Mouse (Mus musculus): Measurements from ENCODE around the gene Pfn1. TPM values are rescaled to one million over a fixed set of nuclear protein-coding genes. Genes with fewer than 3 reads are reported as not detected.

Pfn1 gene
- polyA plus RNA-seq, 1 experiment, result 2,636 TPM

DNA sequence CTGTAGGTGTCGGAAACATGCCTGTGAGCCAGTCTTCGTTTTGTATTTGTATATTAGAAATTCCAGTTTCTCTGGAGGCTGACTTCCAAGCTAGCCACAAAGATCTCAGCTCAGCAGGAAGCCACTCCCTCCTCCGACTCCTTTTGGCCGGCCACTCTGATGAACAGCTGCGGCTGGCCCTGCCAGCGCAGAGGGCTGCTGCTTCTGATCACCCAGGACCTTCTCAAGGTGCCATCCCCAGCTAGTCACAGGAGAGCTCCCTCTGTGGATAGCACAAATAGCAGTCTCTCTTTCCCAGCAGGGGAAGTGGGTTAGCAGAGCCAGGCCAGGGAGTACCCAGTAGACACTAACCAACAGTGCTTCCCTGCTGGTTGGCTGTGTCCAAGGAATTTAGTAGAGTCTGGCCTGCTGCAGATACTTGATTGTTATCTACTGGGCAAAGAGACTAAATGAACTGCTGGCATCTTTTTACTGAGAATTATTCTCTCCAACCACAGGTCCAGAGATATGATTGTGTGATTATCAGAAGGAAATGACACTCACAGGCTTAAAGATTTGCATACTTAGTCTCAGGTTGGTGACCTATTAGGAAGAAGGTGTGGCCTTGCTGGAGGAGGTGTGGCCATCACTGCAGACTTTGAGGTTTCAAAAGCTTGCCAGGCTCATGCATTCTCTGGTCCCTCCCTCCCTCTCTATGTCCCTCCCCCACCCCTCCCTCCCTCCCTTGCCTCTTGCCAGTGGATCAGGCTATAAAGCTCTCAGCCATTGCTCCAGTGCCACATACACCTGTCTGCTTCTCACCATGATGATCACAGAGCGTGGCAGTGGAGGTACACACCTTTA, 32.3 kb downstream of the Pfn1 start:
- H3K36me3 ChIP-seq (ENCODE audit: control insufficient read depth, insufficient read depth), result no peaks in the 10 kb centered on the region
- H3K4me3 ChIP-seq, result no peak overlapping the region
- TF ChIP-seq POLR2A (IDR thresholded peaks at IDR 0.05; ENCODE audit: insufficient read length, low read depth) (peak; percentile 27), TCF3 (IDR thresholded peaks at IDR 0.05; ENCODE audit: insufficient read length, low read depth) (no peak), E2F4 (IDR thresholded peaks at IDR 0.05; ENCODE audit: insufficient read depth) (no peak), POLR2AphosphoS2 (IDR thresholded peaks at IDR 0.05; ENCODE audit: insufficient read length, low read depth) (no peak), SRF (IDR thresholded peaks at IDR 0.05; ENCODE audit: control insufficient read depth, insufficient read length, low read depth) (no peak), MYOG (IDR thresholded peaks at IDR 0.05; ENCODE audit: control insufficient read depth in 1 of 3, insufficient read depth in 1 of 3, insufficient read length in 2 of 3, low read depth in 2 of 3) (peak; percentile 67 to 95 (median 94)), REST (IDR thresholded peaks at IDR 0.05; ENCODE audit: insufficient read depth, insufficient read length) (no peak), MYOD1 (IDR thresholded peaks at IDR 0.05; ENCODE audit: control insufficient read depth in 1 of 3, insufficient read length in 2 of 3, low read depth in 2 of 3) (peak in 2 of 3 experiments; percentile 84 to 94), USF1 (IDR thresholded peaks at IDR 0.05; ENCODE audit: low read depth) (no peak), MAX (IDR thresholded peaks at IDR 0.05; ENCODE audit: low read depth) (no peak), TCF12 (IDR thresholded peaks at IDR 0.05; ENCODE audit: insufficient read depth, poor library complexity, severe bottlenecking) (peak; percentile 18)
- peak overlapping the region; percentile 62 for H3K4me2 ChIP-seq (ENCODE audit: low read depth)
- H3ac ChIP-seq (ENCODE audit: control insufficient read depth, insufficient read length), result no peak overlapping the region
- no peaks in the 10 kb centered on the region for H3K79me2 ChIP-seq (ENCODE audit: control insufficient read depth, insufficient read depth)
- H3K27me3 ChIP-seq (ENCODE audit: control insufficient read depth, insufficient read depth, insufficient read length), result no peaks in the 10 kb centered on the region

DNA sequence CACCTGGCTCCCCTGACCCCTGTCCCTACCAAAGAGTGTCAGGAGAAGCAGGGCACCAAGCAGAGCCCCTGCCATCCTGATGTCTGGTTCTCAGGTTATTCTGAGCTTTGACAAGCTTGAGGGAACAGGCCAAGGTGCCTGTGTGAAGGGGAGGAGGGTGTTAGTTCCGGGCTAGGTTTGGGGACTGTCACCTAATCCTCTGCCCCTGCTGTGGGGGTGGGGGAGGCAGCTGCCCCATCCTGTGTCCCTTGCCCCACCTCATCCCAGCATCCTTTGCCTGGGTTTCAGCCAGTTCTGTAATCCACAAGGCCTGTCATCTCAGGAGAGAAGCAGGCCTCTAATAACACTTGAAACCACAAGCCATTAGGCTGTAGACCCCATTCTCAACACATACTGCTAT, 35.3 kb downstream of the Pfn1 start, which contains the start of gene Chrne:
Gene Chrne (minus strand): TSS at position 116 of the 400 bp plus-strand sequence.
- Histone ChIP-seq H3K27me3 (ENCODE audit: control insufficient read depth, insufficient read depth, insufficient read length) (no peaks in the 10 kb centered on the region), H3K4me2 (ENCODE audit: low read depth) (peak within 1 kb of the TSS; percentile 6), H3K79me2 (ENCODE audit: control insufficient read depth, insufficient read depth) (no peaks in the 10 kb centered on the region), H3K36me3 (ENCODE audit: control insufficient read depth, insufficient read depth) (no peaks in the 10 kb centered on the region), H3ac (ENCODE audit: control insufficient read depth, insufficient read length) (no peak within 1 kb of the TSS), H3K4me3 (no peak within 1 kb of the TSS)
- no peak for TF ChIP-seq E2F4 (IDR thresholded peaks at IDR 0.05; ENCODE audit: insufficient read depth)
- TF ChIP-seq TCF3 (IDR thresholded peaks at IDR 0.05; ENCODE audit: insufficient read length, low read depth), result no peak
- no peak for TF ChIP-seq USF1 (IDR thresholded peaks at IDR 0.05; ENCODE audit: low read depth)
- no peak for TF ChIP-seq MAX (IDR thresholded peaks at IDR 0.05; ENCODE audit: low read depth)
- no peak for TF ChIP-seq CEBPB (IDR thresholded peaks at IDR 0.05; ENCODE audit: insufficient read depth, poor library complexity, severe bottlenecking)
- peak in 1 of 3 experiments; percentile 74 for TF ChIP-seq MYOD1 (IDR thresholded peaks at IDR 0.05; ENCODE audit: control insufficient read depth in 1 of 3, insufficient read length in 2 of 3, low read depth in 2 of 3)
- TF ChIP-seq MYOG (IDR thresholded peaks at IDR 0.05; ENCODE audit: control insufficient read depth in 1 of 3, insufficient read depth in 1 of 3, insufficient read length in 2 of 3, low read depth in 2 of 3), result peak in 1 of 3 experiments; percentile 18
- TF ChIP-seq POLR2A (IDR thresholded peaks at IDR 0.05; ENCODE audit: insufficient read length, low read depth), result no peak
- TF ChIP-seq TCF12 (IDR thresholded peaks at IDR 0.05; ENCODE audit: insufficient read depth, poor library complexity, severe bottlenecking), result no peak
- TF ChIP-seq SRF (IDR thresholded peaks at IDR 0.05; ENCODE audit: control insufficient read depth, insufficient read length, low read depth), result no peak
- TF ChIP-seq REST (IDR thresholded peaks at IDR 0.05; ENCODE audit: insufficient read depth, insufficient read length), result no peak

DNA sequence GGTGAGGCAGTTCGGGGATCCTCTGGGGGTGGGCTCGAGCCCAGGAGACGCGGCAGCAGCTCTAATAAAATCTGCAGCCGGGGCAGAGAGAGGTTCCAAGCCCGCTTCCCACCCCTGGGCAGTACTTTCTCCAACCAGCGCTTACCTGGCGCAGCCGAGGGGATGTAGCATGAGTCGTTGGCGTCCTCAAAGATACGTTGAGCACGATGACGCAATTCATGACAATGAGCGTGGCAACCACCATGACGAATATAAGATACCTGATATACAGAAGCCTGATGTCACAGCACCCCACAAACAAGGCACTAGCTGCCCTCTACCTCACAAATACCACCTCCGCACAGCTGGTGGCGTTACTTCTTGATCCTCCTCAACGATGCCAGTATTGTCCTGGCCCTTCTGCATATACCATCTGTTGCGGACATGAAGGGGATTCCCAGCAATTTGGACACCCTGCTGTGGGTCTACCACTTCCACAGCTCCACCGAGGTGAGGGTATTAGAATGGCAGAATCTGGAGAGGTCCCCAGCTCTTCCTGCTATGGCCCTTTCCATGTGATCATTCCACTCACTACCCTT, 38.8 kb downstream of the Pfn1 start, which contains the start of gene 4930544D05Rik:
Gene 4930544D05Rik (plus strand): TSS at position 333 of the 578 bp plus-strand sequence.
- TF ChIP-seq CEBPB (IDR thresholded peaks at IDR 0.05; ENCODE audit: insufficient read depth, poor library complexity, severe bottlenecking) (no peak), POLR2A (IDR thresholded peaks at IDR 0.05; ENCODE audit: insufficient read length, low read depth) (no peak)
- Histone ChIP-seq H3K36me3 (ENCODE audit: control insufficient read depth, insufficient read depth) (peaks cover 7% of the 10 kb centered on the region), H3ac (ENCODE audit: control insufficient read depth, insufficient read length) (no peak within 1 kb of the TSS), H3K4me2 (ENCODE audit: low read depth) (no peak within 1 kb of the TSS), H3K4me3 (no peak within 1 kb of the TSS), H3K79me2 (ENCODE audit: control insufficient read depth, insufficient read depth) (no peaks in the 10 kb centered on the region), H3K27me3 (ENCODE audit: control insufficient read depth, insufficient read depth, insufficient read length) (no peaks in the 10 kb centered on the region)

- peaks cover 7% of the 10 kb centered on the region for H3K36me3 ChIP-seq (ENCODE audit: control insufficient read depth, insufficient read depth)
- H3K4me3 ChIP-seq, result no peak overlapping the region
- no peak for TF ChIP-seq TCF12 (IDR thresholded peaks at IDR 0.05; ENCODE audit: insufficient read depth, poor library complexity, severe bottlenecking)
- no peak for TF ChIP-seq POLR2AphosphoS2 (IDR thresholded peaks at IDR 0.05; ENCODE audit: insufficient read length, low read depth)
- TF ChIP-seq SRF (IDR thresholded peaks at IDR 0.05; ENCODE audit: control insufficient read depth, insufficient read length, low read depth), result no peak
- no peak for TF ChIP-seq TCF3 (IDR thresholded peaks at IDR 0.05; ENCODE audit: insufficient read length, low read depth)
- TF ChIP-seq MYOD1 (IDR thresholded peaks at IDR 0.05; ENCODE audit: control insufficient read depth in 1 of 3, insufficient read length in 2 of 3, low read depth in 2 of 3), result no peak
- TF ChIP-seq CEBPB (IDR thresholded peaks at IDR 0.05; ENCODE audit: insufficient read depth, poor library complexity, severe bottlenecking), result no peak
- no peak for TF ChIP-seq E2F4 (IDR thresholded peaks at IDR 0.05; ENCODE audit: insufficient read depth)
- no peak for TF ChIP-seq MYOG (IDR thresholded peaks at IDR 0.05; ENCODE audit: control insufficient read depth in 1 of 3, insufficient read depth in 1 of 3, insufficient read length in 2 of 3, low read depth in 2 of 3)
- TF ChIP-seq MAX (IDR thresholded peaks at IDR 0.05; ENCODE audit: low read depth), result no peak
- no peak for TF ChIP-seq USF1 (IDR thresholded peaks at IDR 0.05; ENCODE audit: low read depth)
- no peak for TF ChIP-seq POLR2A (IDR thresholded peaks at IDR 0.05; ENCODE audit: insufficient read length, low read depth)
- TF ChIP-seq REST (IDR thresholded peaks at IDR 0.05; ENCODE audit: insufficient read depth, insufficient read length), result no peak
- H3K79me2 ChIP-seq (ENCODE audit: control insufficient read depth, insufficient read depth), result no peaks in the 10 kb centered on the region
- H3K4me2 ChIP-seq (ENCODE audit: low read depth), result no peak overlapping the region
- no peak overlapping the region for H3ac ChIP-seq (ENCODE audit: control insufficient read depth, insufficient read length)
- H3K27me3 ChIP-seq (ENCODE audit: control insufficient read depth, insufficient read depth, insufficient read length), result no peaks in the 10 kb centered on the region
These were observed 39.4 kb downstream of the Pfn1 start for GRCm38 (mm10) chr11:70615074-70615473.

Measured in myocyte (in vitro differentiated cells).